Mouse (Mus musculus): Measurements from ENCODE around the gene Ccsap.

DNA sequence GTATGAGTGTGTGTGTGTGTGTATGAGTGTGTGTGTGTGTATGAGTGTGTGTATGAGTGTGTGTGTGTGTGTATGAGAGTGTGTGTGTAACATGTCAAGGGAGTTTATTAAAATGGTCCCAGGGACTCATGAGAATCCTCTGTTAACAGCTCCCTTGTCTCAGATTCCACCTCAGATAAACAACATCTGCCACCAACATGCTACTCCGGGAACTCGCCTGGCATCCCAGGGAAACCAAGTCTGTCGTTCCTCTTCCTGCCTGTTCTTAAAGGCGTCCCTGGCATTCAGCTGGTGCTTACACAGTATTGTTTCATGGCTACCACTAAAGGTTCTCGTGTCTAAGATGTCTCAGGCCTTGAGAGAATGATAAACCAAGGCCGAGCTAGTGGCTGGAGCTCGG lies 15.7 kb downstream of the Ccsap start:
- TF ChIP-seq POLR2A (IDR thresholded peaks at IDR 0.05; ENCODE audit: extremely low read depth, insufficient read depth, low read length) (no peak), CTCF (IDR thresholded peaks at IDR 0.05; ENCODE audit: extremely low read depth, insufficient read depth, low read length) (no peak)
